Mouse (Mus musculus) adrenal gland, adult 8-10 months (tissue): ENCODE results near the gene Nabp2. TPM values are rescaled to one million over a fixed set of nuclear protein-coding genes. Genes with fewer than 3 reads are reported as not detected.

ENCODE experiments used
- DNase-seq: peaks from one replicate; pipeline ENCODE4 v3.0.0; 2022
- total RNA-seq, 4 experiments: library from RNA; stranded (reverse); gene quantifications; 2 replicates each; pipeline ENCODE4 v1.2.4; 2022

Nabp2 gene
- total RNA-seq, 4 experiments from 2014 or later = 76.6 to 93.8 (median 86.8) TPM

DNA sequence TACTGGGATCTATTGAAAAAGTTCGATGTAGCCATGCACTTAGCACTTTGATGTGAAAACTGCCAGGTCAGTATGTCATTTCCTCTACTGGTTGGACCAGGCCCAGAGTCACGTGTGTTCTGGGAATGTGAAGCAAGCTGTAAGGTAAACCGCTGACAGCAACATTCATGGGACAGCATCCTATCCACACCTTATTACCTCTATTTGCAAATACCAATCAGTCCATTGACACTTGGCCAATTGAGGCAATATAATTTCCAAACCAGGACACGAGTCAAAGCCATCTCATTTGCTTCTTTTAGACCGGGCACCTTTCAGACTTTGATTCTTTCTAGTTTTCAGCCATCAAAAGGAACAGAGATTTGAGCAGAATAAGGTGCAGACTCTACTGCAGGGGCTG lies 17.8 kb upstream of the Nabp2 start:
- DNase-seq = no peak

DNA sequence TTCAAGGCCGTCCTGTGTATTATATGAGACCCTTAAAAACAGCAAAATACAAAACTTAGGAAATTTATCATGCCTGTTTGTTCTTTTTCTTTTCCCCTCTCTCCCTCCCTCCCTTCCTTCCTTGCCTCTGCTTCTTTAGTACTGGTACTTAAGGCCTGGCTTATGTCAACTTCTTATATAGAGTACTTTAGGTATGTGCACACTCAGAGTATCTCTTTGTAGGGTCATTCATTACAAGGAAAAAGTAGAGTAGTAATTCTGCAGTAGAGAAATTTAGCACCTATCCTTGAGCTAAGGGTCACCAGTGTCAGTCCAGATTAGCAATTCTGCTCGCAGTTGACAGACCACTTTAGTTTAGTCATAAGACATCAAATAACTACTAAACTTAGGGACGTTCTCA lies 14.0 kb upstream of the Nabp2 start:
- no peak for DNase-seq

DNA sequence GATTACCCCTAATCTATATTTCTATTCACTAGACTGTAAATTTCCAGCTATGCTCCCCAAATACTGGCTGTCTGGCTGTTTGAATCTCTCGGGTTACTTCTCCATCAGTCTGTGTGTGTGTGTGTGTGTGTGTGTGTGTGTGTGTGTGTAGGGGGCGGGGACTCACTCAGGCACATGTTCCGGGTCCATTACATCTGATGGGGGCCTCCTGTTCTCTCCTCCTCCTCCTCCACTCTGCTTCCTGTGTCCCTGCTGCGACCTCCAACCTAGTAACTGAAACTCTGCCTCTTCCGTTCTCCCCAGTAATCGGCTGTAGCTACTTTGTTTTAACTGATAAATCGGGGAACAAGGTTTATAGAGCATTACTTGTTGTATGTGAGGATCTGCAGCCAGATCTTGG lies 13.3 kb upstream of the Nabp2 start:
- no peak for DNase-seq

DNA sequence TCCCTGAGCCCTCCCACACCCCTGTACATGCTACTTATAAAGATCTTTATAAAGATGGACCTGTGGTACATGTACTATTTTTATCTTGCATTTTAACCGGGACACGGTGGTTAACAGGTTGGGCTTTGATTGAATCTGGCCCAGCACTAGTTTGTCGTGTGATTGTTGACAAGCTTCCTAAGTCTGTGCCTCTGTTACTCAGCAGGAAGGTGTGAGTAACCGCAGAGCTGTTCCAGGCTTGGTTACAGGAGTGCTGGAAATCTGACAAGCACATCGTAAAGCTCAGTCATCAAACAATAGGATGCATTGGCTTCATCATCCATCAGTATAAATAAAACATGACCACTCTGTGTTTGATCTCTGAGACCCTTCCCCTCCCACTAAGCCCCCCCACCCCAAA lies 11.1 kb upstream of the Nabp2 start:
- no peak for DNase-seq

DNA sequence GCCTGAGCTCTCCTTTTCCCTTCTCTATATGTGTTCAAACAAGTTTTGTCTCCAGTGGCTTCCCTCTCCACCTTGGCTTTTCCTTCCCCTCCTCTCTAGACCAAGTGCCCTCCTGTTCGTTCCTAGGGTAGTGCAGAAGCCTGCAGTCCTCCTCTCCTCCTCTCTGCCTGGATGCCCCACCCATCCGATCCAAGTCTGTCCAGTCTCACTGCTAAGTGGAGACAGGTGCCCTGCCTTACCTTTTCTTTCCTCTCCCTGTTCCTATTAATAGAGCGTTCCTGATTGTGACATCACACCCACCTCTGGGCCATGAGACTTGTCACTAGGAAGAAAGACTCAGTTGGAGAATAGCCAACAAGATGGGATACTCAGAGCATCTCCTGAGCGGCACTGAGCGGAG lies 3.6 kb upstream of the Nabp2 start:
- DNase-seq = no peak

DNA sequence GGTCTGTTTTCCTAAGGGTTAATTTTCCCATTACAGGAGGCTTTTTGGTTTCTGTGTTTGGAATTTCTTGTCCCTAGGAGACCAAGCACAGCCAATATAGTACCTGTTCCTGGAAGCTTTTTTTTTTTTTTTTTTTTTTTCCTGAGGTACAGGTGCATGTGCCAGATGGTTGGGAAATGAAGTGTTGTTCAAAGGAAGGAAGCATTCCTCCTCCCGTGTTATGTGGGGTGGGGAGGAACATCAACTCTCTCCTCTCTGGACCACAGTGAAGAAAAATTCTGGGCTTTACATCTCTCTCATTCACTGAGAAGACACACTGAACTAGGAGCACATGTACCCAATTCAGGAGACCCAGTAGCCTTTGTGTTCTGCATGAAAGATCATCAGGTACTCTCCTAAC lies 1.8 kb upstream of the Nabp2 start:
- no peak for DNase-seq

DNA sequence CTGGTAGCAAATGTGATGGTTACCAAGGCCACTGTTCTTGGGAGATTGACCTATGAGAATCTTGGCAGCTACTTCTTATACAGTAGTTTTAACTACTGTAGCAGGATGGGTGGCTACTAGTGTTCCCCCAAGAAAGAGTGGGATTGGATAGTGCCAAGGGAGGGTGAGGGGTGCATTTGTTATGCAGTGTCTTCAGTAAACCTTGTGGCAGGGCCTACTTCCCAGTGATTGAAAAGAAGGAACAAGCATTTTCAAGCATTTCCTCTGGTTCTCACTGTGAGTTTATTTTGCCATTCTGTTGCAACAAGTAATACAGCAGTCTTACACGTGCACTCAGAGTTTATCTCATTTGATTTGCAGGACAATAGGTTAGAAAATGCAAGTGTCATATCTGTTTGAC lies 1.3 kb upstream of the Nabp2 start:
- no peak for DNase-seq

DNA sequence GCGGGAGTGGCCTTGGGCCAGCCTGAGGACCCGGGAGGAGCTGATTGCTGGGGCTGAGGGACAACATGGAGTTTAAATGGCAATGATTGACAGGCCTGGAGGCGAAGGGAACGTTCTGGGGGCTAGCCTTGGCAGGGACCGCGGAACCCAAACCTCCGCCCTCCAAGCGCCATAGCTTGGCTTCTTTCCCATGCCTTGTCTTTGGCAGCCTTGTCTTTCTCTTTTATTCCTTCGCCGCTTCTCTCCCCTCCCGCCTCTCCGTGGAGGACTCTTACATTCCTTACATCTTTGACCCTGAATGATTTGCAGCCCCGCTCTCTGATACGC lies 726 bp upstream of the Nabp2 start:
- DNase-seq = peak; percentile 53

DNA sequence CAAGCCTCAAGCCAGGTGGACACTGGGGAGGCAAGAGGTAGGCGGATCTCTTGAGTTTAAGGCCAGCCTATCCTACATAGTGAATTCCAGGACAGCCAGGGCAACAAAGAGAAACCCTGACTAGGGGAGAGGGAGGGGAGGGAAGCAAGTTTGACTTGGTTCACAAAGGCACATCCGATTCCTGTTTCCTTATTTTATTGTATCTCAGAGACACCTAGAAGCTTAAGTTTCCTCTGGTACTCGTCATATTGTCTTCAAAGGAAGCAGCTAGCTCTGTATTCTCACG lies 789 bp downstream of the Nabp2 start:
- DNase-seq = no peak

DNA sequence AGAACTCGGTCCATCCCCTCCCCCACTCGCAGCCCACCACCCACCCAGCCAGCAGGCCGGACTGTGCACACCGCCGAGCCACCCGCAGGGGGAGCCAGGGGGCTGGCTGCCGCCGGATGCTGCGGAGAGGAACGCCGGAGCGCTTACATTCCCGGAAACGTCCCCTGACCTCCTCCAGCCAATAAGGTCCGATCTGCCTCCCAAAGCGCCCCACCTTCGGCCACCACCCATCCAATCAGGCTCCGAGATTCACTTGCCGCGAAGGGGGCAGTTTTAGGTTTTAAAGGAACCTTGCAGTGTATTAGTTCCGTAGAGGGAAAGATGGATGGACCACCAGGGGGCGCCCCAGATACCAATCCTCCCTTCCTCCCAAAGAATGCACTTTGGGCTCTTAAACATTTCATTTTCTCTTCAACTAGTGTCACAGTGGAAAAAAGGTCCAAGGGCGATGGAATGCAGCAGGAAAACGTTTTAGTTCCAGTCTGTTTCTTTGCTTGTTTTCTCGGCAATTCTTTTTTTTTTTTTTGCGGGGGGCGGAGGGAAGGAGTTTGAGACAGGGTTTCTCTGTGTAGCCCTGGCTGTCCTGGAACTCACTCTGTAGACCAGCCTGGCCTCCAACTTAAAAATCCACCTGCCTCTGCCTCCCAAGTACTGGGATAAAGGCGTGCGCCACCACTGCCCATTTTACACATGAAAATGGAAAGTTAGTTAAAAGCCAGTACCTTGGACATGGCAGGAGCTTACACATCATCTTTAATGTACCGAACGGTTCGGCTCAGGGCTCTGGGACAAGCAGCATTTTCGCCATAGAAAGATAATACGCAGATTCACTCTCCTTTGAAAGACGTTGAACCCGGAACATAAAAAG lies 1.4 kb downstream of the Nabp2 start:
- peak; percentile 97 for DNase-seq

DNA sequence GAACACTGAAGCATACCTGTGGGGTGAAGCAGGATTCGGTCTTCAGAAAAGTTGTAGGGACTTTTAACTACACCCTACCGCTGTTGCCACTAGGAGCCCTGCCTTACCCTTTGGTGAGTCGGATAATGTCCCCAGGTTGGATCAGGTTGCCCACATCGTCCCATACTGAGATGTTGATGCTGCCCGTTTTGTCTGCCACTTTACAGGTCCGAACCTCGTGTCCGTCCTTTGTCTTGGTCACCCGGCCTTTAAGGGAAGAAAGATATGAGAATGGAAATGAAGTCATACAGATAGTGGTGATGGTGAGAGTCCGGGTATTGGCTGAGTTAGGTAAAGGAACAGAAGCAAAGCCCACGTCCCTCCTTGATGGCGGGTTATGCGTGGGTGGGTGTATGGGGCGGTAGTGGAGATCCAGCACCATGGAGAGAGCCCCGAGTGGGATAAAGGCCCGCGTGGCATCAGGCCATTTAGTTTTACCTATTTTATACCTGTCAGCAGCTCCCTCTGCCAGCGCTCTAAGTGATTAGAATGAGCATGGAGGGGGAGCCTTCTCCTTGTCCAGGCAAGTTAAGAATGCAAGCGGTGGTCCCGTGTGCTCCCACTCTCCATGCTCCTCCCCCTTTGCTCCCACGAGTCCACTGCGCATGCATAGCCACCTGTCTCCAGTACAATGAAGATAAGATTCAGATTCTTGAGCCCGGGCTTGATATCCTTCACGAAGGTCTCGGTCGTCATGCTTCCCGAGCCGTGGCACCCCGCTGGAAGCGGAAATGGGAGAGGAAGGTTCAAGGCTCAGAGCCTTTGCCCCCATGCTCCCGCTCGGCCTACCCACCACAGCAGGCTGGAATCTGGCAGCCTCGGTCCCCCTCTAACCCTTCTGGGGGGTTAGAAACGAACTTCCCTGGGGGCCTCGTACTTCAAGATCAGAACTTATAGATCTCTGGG lies 2.4 kb downstream of the Nabp2 start:
- no peak for DNase-seq

DNA sequence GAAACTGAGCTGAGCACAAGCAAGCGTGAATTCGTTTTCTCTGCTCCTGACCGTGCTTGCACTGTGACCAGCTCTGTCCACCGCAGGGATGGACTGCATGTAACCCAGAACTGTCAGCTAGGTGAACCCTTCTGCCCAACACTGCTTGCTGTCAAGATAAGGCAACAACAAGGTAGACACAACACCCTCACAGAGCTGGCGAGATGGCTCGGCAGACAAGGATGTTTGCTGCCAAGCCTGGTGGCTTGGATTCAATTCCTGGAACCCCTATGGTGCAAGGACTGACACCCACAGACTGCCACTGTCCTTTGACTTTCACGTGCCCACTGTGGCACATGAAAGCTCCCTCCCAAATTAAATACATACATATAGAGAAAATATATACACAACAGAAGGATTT lies 7.4 kb downstream of the Nabp2 start:
- no peak for DNase-seq

DNA sequence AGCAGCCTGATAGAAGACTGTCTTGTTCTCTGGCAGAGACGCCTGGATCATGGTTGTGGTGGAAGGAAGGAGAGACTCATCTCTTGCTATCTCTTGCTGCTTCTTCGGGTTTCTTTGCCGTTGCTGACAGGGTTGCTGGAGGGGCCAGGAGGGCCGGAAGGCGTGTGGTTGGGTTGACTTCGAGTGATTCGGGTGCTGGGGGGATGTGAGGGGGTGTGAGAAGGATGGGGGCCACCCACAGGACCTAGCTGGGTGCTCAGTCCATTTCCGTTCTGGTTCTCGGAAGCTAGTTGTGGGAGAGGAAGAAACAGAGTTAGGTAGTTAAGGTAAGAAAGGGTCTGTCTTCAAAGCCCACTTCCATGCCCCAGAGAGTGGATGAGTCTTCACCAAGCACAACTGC lies 9.7 kb downstream of the Nabp2 start:
- no peak for DNase-seq

DNA sequence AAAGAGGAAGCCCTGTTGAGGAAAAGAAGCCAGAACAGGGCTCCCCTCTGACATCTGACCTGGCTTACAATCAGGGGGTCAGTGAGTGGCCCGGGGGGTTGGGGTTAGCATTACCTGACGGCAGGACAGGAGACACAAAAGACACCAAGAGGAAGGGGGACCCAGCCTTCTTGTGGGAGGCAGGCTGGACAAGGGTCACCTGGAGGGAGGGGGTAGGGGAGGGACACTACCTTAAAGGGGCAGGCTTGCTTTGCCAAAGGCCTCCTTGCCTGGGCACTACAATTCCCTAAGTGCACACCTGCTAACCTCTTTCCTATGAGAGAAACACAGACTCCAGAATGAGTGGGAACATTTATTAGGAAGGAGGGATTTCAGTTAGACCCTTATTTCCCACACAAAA lies 10.2 kb downstream of the Nabp2 start, which contains the start of gene Slc39a5:
Gene Slc39a5, minus strand, starts transcription at position 174 of the 400 bp plus-strand sequence.
- no peak for DNase-seq

DNA sequence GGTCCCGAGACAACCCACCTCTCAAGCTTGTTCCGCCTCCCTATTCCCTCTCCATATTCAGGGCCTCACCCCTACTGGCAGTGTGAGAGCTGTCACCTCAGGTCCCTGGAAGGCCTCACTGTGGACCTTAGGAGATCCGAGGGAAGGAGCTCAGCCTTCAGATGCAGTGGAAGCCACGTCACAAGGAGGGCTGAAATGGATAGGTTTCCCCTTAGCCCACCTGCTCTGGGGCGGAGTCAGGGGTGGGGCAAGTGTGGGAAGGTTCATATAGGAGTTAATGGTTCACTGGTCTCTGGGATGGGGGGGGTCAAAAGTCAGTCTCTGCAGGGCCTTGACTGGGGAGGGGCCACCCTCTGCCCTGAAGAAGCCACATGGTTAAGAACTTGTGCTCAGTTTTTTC lies 11.0 kb downstream of the Nabp2 start:
- no peak for DNase-seq

DNA sequence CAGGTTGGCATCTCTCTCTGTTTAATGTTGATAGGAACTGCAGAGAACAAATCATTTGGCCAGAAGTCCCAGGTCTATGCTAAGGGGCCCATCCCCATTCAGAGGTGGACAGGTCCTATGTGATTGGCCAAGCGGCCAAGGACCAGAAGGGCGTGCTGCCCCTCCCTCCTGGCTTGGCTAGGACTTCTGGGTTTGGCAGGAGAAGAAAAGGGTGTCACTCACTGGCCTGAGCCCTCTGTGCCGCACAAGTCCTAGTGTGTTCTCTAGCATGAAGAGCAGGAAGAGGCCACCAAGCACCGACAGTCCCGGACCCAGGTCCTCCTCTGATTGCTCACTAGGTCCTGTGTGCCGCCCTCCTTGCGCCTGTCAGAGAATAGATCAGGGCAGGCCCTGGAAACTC lies 13.8 kb downstream of the Nabp2 start:
- DNase-seq = no peak

DNA sequence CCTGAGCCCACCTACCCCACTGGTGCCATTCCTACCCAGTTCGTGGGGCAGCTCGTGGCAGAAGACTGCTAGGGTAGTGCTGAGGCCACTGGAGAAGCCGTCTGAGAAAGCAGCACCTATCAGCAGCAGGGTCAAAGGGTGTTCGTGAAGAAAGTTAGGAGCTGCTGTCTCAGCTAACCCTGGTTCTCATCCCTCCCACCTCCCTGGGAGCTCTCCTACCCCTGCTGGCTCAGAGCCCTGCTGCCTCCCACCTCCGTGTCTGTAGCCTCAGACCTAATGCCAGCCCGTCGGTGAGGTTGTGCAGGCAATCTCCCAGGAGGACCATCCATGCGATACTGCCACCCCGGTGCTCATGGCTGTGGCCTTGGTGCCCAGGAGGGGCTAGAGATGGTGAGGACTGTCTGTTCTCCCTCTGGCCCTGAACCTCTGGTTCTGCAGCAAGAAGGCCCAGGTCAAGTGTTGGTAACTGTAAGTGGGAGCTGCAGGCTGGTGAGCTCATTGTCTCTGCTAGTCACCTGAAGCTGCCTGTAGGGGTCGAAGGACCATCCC lies 14.5 kb downstream of the Nabp2 start:
- DNase-seq = no peak

DNA sequence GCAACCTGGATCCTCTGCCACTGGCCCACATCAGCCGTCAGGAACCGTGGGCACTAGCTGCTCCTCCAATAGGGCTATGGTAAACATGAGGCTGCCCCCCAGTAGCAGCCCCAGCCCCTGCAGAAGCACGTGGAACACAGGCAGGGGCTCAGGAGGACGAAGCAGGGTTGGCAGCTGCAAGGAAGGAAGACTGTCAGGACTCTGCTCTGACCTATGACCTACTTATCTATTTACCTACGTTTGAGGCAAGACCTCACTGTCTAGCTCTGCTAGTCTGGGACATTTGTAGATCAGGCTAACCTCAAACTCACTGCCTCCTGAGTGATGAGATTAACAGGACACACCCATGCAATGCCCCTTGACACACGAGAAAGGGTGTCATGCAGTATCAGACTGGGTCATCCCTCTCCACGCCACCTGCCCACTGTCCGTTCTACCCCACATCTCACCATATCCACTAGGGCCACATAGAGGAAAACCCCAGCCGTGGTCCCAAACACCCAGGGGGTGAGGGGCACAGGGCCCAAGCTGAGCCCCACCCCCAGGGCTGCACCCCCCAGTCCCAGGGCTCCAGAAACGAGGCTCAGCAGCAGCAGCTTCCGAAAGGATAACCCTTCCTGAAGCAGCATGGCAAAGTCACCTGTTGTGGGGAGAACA lies 15.1 kb downstream of the Nabp2 start:
- DNase-seq = no peak

DNA sequence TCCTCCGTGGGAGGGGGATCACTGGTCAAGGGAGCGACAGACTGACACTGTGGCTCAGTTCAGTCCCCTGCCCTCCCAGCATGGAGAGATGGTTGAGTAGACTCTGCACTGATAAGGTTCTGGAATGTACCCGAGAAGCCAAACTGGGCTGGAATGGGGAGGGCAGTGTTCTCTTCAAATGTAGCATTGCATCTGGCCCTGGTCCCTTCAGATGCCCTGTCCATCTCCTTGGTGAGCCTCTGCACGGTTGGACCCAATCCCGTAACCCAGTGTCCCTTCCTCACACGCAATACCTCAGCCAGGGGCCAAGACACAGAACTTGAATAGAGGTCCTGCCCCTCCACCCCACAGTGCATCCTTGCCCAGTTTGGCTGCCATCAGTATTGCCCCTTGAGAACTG lies 19.4 kb downstream of the Nabp2 start:
- no peak for DNase-seq

DNA sequence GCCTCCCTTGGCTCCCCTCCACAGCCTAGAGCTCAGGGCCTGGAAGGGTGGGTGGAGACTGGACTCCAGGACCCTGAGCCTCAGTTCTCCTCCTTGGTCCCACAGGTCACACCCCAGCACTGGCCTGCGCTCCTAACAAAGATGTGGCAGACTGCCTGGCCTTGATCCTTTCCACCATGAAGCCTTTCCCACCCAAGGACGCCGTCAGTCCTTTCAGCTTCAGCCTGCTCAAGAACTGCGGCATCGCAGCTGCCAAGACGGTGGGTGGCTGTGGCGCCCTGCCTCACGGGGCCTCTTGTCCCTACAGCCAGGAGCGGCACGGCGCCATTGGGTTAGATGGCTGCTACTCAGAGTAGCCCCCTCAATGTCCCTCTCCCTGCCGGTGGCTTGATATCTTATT lies 20.9 kb downstream of the Nabp2 start:
- peak; percentile 66 for DNase-seq

DNA sequence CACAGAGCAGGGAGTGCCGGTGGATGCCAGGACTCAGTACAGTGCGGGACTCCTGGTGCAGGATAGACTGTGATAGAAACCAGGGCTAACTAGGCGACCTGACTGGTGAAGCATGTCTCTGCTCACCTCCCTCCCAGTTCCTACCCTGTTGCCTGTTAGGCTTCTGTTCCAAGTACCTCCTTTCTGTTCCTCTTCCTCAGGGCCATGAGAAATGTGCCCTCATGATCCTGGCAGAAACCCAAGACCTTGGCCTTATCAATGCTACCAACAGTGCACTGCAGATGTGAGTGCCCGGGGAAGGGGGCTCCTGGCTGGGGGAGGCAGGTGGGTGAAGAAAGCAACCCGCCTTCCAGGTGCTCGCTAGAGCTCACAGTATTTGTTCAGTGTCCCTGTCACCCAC lies 21.7 kb downstream of the Nabp2 start:
- DNase-seq = peak; percentile 85

DNA sequence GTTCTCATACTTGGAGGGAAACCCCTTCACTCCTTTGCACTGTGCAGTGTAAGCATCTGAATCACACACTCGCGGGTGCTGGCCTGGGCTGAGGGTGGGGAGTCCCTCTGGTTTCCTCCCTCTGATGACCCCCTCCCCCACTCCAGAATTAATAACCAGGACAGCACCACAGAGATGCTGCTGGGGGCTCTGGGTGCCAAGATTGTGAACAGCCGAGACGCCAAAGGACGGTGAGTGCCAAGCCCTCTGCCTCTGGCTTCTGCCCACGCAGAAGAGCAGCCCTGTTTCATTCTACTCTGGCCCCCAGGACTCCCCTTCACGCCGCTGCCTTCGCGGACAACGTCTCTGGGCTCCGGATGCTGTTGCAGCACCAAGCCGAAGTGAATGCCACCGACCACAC lies 22.4 kb downstream of the Nabp2 start:
- DNase-seq = no peak

DNA sequence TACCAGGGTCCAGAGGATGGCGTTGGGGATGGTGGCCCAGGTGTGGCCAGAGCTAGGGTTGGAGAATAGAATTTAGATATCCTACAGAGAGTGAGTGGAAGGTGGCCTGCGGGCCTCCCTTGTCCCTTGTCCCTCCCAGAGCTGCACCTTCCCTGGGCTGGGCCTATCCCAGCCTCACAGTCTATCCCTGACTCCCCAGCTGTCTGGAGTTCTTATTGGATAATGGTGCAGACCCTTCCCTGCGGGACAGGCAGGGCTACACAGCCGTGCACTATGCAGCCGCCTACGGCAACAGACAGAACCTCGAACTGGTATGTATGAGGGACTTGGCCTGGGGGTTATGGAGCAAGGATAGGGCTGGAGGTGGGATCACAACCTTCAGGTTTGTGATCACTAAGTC lies 25.4 kb downstream of the Nabp2 start:
- no peak for DNase-seq
